Mouse (Mus musculus): ENCODE data around the gene Nin.

- no peak for TF ChIP-seq MAX (IDR thresholded peaks at IDR 0.05)
- TF ChIP-seq USF1 (IDR thresholded peaks at IDR 0.05; ENCODE audit: low read depth), result no peak
- TF ChIP-seq CTCF (IDR thresholded peaks at IDR 0.05; ENCODE audit: control insufficient read depth, insufficient read depth, insufficient read length), result no peak
- no peak for TF ChIP-seq MYOG (IDR thresholded peaks at IDR 0.05; ENCODE audit: control insufficient read depth, extremely low read depth, insufficient read length)
Measured at GRCm38 (mm10) chr12:70078471-70079025, 35.0 kb downstream of the Nin start.
